Mouse (Mus musculus) hindbrain, embryonic 12.5 days (tissue): Measurements from ENCODE around the gene Ube2n. TPM values are rescaled to one million over a fixed set of nuclear protein-coding genes. Genes with fewer than 3 reads are reported as not detected.

Experiments
- ATAC-seq: fragments of 200-750 bp; cut with Nextera tagmentation; 2 replicates; pipeline ENCODE4 v1.8.0; 2017; ENCODE audit warnings: moderate TSS enrichment; ENCODE audit not compliant: low FRiP score
- H3K27ac ChIP-seq: fragments of 300-500 bp; sonication (generic); 2 replicates; pipeline ENCODE4 v1.5.1; 2016; ENCODE audit warnings: mild to moderate bottlenecking
- H3K27me3 ChIP-seq: fragments of 300-500 bp; sonication (generic); 2 replicates; pipeline ENCODE4 v1.6.1; 2016; ENCODE audit warnings: mild to moderate bottlenecking
- H3K36me3 ChIP-seq: fragments of 300-500 bp; sonication (generic); 2 replicates; pipeline ENCODE4 v1.6.1; 2016; ENCODE audit warnings: mild to moderate bottlenecking
- H3K4me1 ChIP-seq: fragments of 300-500 bp; sonication (generic); 2 replicates; pipeline ENCODE4 v1.6.1; 2016
- H3K4me2 ChIP-seq: fragments of 300-500 bp; sonication (generic); replicated peaks from 2 replicates; pipeline ENCODE4 v1.6.1; 2016; ENCODE audit warnings: mild to moderate bottlenecking
- H3K4me3 ChIP-seq: fragments of 300-500 bp; sonication (generic); 2 replicates; pipeline ENCODE4 v1.5.1; 2016; ENCODE audit warnings: mild to moderate bottlenecking
- H3K9ac ChIP-seq: fragments of 300-500 bp; sonication (generic); 2 replicates; pipeline ENCODE4 v1.6.1; 2016; ENCODE audit warnings: mild to moderate bottlenecking, moderate library complexity
- H3K9me3 ChIP-seq: fragments of 300-500 bp; sonication (generic); replicated peaks from 2 replicates; pipeline ENCODE4 v1.6.1; 2016; ENCODE audit warnings: mild to moderate bottlenecking
- WGBS: fragments of 180-500 bp; shearing (Covaris S2); methylation state at CpG from one replicate; pipeline ENCODE4 v1.1.7; 2016; 5-methylcytosine and 5-hydroxymethylcytosine counted together
- polyA plus RNA-seq: library from polyadenylated mRNA; unstranded; fragments of >200 nt; fragmentation: Nextera tagmentation; extraction: Ambion mirVana; gene quantifications from 2 replicates; pipeline ENCODE4 v1.2.1, GENCODE M21; 2016

The Ube2n gene
- polyA plus RNA-seq = 367 and 390 TPM in 2 replicates

GRCm38 (mm10) chr10:95514656-95515292, at the start of gene Ube2n:
Ube2n (plus strand) TSS chr10:95515145.
- H3K9ac ChIP-seq = peak within 1 kb of the TSS; percentile 96
- ATAC-seq = peak; percentile 97
- peak within 1 kb of the TSS; percentile 97 for H3K27ac ChIP-seq
- no peaks in the 10 kb centered on the region for H3K36me3 ChIP-seq
- H3K4me3 ChIP-seq = peak within 1 kb of the TSS; percentile 96
- no peaks in the 10 kb centered on the region for H3K9me3 ChIP-seq
- H3K4me2 ChIP-seq = peak within 1 kb of the TSS; percentile 65
- under 1% methylated on average over 80 of the region's 81 CpGs for WGBS
- H3K27me3 ChIP-seq = no peaks in the 10 kb centered on the region
- peaks cover 15% of the 10 kb centered on the region for H3K4me1 ChIP-seq

DNA sequence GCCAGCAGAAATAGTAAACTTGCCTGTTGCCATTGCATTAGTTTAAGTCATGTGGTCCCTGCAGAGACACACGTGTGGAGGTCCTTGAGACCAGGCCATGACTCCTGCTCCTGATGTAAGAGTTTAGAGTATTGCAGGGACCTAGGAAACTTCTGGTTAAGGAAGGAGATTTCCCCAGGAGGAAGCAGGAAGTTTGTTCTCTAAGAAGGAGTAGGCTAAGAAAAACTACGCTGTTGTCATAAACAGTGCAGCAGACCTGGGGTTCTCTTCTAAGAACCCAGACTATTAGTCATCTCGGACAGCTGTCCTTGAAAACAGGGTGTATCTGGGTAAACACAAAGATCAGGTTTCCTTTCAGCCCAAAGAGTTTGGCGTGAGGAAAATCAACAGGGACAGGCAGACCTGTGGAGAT, 49.5 kb upstream of the Ube2n start:
- Histone ChIP-seq H3K9ac (no peak overlapping the region), H3K4me1 (no peaks in the 10 kb centered on the region), H3K4me2 (no peak overlapping the region), H3K36me3 (no peaks in the 10 kb centered on the region), H3K9me3 (no peaks in the 10 kb centered on the region), H3K27me3 (no peaks in the 10 kb centered on the region), H3K4me3 (no peak overlapping the region), H3K27ac (no peak overlapping the region)
- WGBS = 58% methylated on average over 4 of the region's 4 CpGs
- ATAC-seq = no peak

GRCm38 (mm10) chr10:95468894-95469293, 46.1 kb upstream of the Ube2n start:
- H3K27me3 ChIP-seq = no peaks in the 10 kb centered on the region
- H3K4me1 ChIP-seq = no peaks in the 10 kb centered on the region
- no peaks in the 10 kb centered on the region for H3K9me3 ChIP-seq
- no peak overlapping the region for H3K27ac ChIP-seq
- 56% methylated on average over 4 of the region's 4 CpGs for WGBS
- H3K9ac ChIP-seq = no peak overlapping the region
- H3K4me2 ChIP-seq = no peak overlapping the region
- H3K4me3 ChIP-seq = no peak overlapping the region
- ATAC-seq = no peak
- no peaks in the 10 kb centered on the region for H3K36me3 ChIP-seq

DNA sequence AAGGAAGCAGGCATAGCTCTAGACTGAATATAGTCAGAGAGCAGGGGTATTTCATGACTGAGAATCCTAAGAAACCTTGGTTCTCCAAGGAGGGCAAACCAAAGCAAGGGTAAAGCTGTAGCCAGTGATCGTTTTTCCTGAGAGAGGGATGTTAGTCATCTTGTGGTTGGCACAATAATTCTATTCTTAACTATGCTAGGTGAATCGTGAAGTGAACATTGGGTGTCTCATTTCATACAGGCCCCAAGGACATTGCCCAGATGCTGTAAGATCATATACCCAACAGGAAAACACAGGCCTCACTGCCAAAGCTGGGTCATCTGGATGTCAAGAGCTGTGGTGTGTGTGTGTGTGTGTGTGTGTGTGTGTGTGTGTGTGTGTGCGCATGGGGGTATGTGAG, 43.8 kb upstream of the Ube2n start:
- no peak overlapping the region for H3K27ac ChIP-seq
- H3K9me3 ChIP-seq = no peaks in the 10 kb centered on the region
- no peak for ATAC-seq
- H3K4me3 ChIP-seq = no peak overlapping the region
- H3K9ac ChIP-seq = no peak overlapping the region
- H3K4me2 ChIP-seq = no peak overlapping the region
- no peaks in the 10 kb centered on the region for H3K36me3 ChIP-seq
- WGBS = 84% methylated on average over 3 of the region's 3 CpGs
- H3K27me3 ChIP-seq = no peaks in the 10 kb centered on the region
- no peaks in the 10 kb centered on the region for H3K4me1 ChIP-seq

- ATAC-seq = no peak
- Histone ChIP-seq H3K4me3 (no peak overlapping the region), H3K4me2 (no peak overlapping the region), H3K27ac (no peak overlapping the region), H3K9ac (no peak overlapping the region), H3K4me1 (no peaks in the 10 kb centered on the region), H3K27me3 (no peaks in the 10 kb centered on the region), H3K9me3 (no peaks in the 10 kb centered on the region), H3K36me3 (no peaks in the 10 kb centered on the region)
- 86% methylated on average over 11 of the region's 11 CpGs for WGBS
Observed at GRCm38 (mm10) chr10:95471889-95472547, 42.9 kb upstream of the Ube2n start.

DNA sequence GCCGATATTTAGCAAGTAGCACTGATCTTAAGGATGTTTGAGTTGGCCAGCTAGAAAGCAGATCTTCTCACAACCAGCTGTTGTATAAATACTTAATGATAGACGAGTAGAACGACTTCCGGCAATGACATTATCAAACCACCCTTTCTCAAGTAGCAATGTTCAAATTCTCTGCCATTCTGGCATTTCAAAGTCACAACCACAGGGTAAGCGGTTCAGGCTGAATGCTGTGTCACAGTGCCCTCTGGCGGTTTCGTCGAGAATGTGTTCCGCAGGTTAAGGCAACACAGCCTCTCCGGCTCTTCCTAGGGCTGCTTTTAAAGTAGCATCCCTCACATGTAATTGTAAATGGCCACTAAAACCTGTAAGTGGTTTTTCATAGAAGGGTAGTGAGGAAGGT, 39.0 kb upstream of the Ube2n start:
- ATAC-seq = no peak
- Histone ChIP-seq H3K9ac (no peak overlapping the region), H3K9me3 (no peaks in the 10 kb centered on the region), H3K4me3 (no peak overlapping the region), H3K36me3 (peaks cover 6% of the 10 kb centered on the region; the same call in 1 of the 2 replicates), H3K27ac (no peak overlapping the region), H3K27me3 (no peaks in the 10 kb centered on the region), H3K4me1 (no peaks in the 10 kb centered on the region), H3K4me2 (no peak overlapping the region)
- 15% methylated on average over 10 of the region's 10 CpGs for WGBS

DNA sequence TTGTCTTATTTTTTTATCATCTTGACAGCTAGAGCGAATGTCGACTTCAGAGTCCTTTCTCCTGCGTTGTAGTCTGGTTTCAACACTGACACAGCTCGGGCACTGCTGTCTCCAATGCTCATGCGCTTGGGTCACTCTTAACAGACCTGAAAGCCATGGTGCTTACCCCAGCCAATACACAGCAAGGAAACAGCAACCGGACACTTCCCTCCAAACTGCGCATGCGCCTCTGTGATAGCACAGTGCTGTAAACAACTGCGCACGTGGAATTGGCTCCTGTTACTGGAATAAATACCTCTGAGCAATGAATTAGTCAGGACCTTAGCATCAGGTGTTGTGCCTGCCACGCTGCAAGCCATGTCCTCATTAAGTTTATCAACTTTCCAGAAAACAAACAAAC, 37.4 kb upstream of the Ube2n start:
- no peak for ATAC-seq
- no peaks in the 10 kb centered on the region for H3K4me1 ChIP-seq
- H3K9me3 ChIP-seq = no peaks in the 10 kb centered on the region
- no peaks in the 10 kb centered on the region for H3K27me3 ChIP-seq
- WGBS = 86% methylated on average over 11 of the region's 11 CpGs
- H3K27ac ChIP-seq = no peak overlapping the region
- H3K4me3 ChIP-seq = no peak overlapping the region
- no peak overlapping the region for H3K4me2 ChIP-seq
- H3K36me3 ChIP-seq = peaks cover 6% of the 10 kb centered on the region; the same call in 1 of the 2 replicates
- H3K9ac ChIP-seq = no peak overlapping the region

GRCm38 (mm10) chr10:95489653-95490052, 25.3 kb upstream of the Ube2n start:
- ATAC-seq = no peak
- no peak overlapping the region for H3K9ac ChIP-seq
- H3K27me3 ChIP-seq = no peaks in the 10 kb centered on the region
- peaks cover 81% of the 10 kb centered on the region for H3K36me3 ChIP-seq
- WGBS = 89% methylated on average over 2 of the region's 2 CpGs
- no peak overlapping the region for H3K4me3 ChIP-seq
- H3K27ac ChIP-seq = no peak overlapping the region
- H3K4me1 ChIP-seq = no peaks in the 10 kb centered on the region
- H3K4me2 ChIP-seq = no peak overlapping the region
- no peaks in the 10 kb centered on the region for H3K9me3 ChIP-seq

GRCm38 (mm10) chr10:95494268-95494667, 20.7 kb upstream of the Ube2n start:
- no peak overlapping the region for H3K9ac ChIP-seq
- ATAC-seq = no peak
- H3K9me3 ChIP-seq = no peaks in the 10 kb centered on the region
- H3K4me1 ChIP-seq = no peaks in the 10 kb centered on the region
- peaks cover 63% of the 10 kb centered on the region for H3K36me3 ChIP-seq
- no peak overlapping the region for H3K4me2 ChIP-seq
- no peaks in the 10 kb centered on the region for H3K27me3 ChIP-seq
- H3K4me3 ChIP-seq = no peak overlapping the region
- no peak overlapping the region for H3K27ac ChIP-seq
- WGBS = 97% methylated on average over 5 of the region's 5 CpGs

- Histone ChIP-seq H3K36me3 (peaks cover 8% of the 10 kb centered on the region), H3K9ac (peak overlapping the region; percentile 72), H3K4me3 (peak overlapping the region; percentile 76), H3K27me3 (no peaks in the 10 kb centered on the region), H3K4me2 (peak overlapping the region; percentile 65), H3K9me3 (no peaks in the 10 kb centered on the region), H3K27ac (peak overlapping the region; percentile 88), H3K4me1 (peaks cover 9% of the 10 kb centered on the region)
- WGBS = 4% methylated on average over 7 of the region's 7 CpGs
- ATAC-seq = no peak
Observed at GRCm38 (mm10) chr10:95501033-95501432, 13.9 kb upstream of the Ube2n start.

DNA sequence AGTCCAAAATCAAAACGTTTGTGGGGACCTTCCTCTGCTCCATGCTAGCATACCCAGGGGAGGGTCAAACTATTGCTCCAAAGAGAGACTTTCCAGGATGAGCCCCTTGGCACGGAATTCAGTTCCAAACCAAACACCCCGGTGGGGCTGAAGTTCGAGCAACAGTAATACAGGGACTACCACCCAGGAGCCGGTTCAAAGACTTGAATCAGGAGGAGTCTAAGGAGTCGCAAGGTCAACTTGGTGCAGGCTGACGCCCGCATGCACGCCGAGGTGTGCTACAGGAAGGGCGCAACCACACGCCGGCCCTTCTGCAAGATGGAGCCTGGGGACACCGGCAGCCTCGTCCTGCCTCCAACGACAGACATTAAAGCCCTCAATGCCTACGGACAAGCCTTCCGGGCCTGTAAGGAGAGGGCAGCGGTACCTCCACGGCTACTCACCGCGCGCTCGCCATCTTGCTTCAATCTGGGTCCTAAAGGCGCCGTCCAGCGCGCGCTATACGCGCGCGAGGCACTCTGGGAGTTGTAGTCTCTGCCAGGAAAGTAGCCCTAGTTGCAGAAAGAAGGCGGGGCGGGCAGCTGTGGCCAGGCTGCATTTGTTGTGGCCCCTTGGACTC, 13.4 kb upstream of the Ube2n start, which contains the start of gene Mrpl42:
Mrpl42 (minus strand) TSS at position 478 of the 619 bp plus-strand sequence.
- Histone ChIP-seq H3K9me3 (no peaks in the 10 kb centered on the region), H3K9ac (peak within 1 kb of the TSS; percentile 72), H3K36me3 (peaks cover 8% of the 10 kb centered on the region), H3K4me1 (peaks cover 9% of the 10 kb centered on the region), H3K4me2 (peak within 1 kb of the TSS; percentile 65), H3K4me3 (peak within 1 kb of the TSS; percentile 76), H3K27ac (peak within 1 kb of the TSS; percentile 88), H3K27me3 (no peaks in the 10 kb centered on the region)
- peak; percentile 97 for ATAC-seq
- WGBS = under 1% methylated on average over 35 of the region's 35 CpGs

DNA sequence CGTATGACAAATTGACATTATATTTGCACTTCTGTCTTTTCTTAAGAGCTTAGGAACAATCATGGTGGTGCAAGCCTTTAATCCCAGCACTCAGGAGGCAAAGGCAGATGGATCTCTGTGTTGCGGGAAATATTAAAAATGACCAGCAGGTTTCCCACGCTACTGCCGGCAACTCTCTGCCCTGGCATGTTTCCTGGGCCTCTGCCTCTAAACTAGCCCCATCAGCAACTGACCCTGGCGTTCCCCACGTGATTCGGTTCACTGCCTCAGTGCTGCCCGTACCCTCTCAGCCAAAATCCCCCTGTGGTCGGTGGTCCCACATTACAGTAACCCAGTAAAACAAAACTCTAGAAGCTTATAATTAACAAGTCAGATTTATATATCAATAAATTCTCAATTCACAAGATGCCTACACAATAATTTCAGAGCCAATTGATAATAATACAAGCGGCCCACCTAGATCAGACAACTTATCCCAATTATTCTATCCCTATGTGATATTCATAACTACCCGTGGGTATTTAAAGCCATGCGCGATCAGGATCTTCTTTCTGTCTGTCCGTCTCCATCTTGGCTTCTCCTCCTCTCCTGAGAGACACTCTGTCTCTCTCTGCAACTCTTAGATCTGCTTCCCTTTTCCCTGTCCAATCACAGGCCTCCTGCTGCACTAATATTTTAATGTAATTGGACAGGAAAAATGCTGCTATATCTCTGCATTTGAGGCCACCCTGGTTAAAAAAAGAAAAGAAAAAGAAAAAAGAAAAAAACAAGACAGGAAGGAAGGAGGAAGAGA, 11.3 kb upstream of the Ube2n start:
- no peak overlapping the region for H3K9ac ChIP-seq
- no peak for ATAC-seq
- no peak overlapping the region for H3K4me2 ChIP-seq
- H3K4me1 ChIP-seq = peaks cover 9% of the 10 kb centered on the region
- H3K27me3 ChIP-seq = no peaks in the 10 kb centered on the region
- WGBS = 86% methylated on average over 14 of the region's 14 CpGs
- H3K4me3 ChIP-seq = no peak overlapping the region
- no peak overlapping the region for H3K27ac ChIP-seq
- no peaks in the 10 kb centered on the region for H3K36me3 ChIP-seq
- H3K9me3 ChIP-seq = no peaks in the 10 kb centered on the region
